Mouse (Mus musculus) cerebellum, adult 2 months (tissue): ENCODE measurements around the gene Adam30.

Source experiments
- CTCF ChIP-seq: fragments of 200-500 bp; IDR thresholded peaks from 2 replicates; pipeline ENCODE4 v1.5.1; 2011; ENCODE audit warnings: low read depth, mild to moderate bottlenecking, control low read depth, low read length, moderate library complexity, borderline replicate concordance; ENCODE audit not compliant: insufficient read depth
- POLR2A ChIP-seq: fragments of 200-500 bp; IDR thresholded peaks from 2 replicates; pipeline ENCODE4 v1.6.1; 2011; ENCODE audit warnings: low read length, control low read depth, borderline replicate concordance; ENCODE audit not compliant: insufficient read depth

DNA sequence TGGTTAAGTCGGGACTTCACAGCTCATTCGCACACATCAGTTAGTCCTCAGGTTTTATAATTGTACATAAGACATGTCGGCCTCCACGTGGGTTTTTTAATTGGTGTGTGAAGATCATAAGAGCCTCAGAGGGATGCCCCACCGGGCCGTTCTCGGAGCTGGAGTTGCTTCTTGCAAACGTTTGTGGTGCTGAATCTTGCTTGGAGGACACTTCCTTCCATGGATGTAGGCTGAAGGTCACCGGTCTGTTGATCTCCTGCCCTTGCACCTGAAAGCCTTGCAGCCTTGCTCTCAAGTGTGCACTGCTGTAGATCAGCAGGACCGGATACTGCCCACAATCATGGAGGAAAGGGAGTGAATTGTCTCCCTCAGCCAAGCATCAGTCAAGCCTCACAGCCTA is 9.4 kb upstream of the Adam30 start:
- TF ChIP-seq CTCF: no peak
- no peak for TF ChIP-seq POLR2A
